Mouse (Mus musculus): ENCODE results near the gene Phb2. TPM values are rescaled to one million over a fixed set of nuclear protein-coding genes. Genes with fewer than 3 reads are reported as not detected.

The Phb2 gene
- polyA plus RNA-seq, 1 experiment, result 168 TPM

DNA sequence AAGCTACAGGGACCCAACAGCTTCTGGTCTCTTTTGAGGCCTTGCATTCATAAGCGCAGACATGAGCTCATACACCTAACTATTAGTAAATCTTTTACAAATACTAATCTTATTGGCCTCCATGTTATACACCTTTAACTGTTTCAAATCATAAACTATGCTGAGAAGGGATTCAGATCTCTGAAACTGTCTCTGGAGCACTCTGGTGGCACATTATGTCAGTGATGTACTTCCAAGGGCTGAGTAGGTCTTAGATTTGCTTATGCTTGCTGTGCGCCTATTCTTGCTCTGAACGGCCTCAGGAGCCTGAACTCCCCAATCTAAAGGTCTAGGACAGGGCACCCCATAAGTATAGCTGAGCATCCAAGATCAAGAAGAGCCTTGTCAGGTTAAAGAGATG, 29.7 kb downstream of the Phb2 start:
- TF ChIP-seq POLR2A (IDR thresholded peaks at IDR 0.05; ENCODE audit: borderline replicate concordance, extremely low read depth, insufficient read depth, insufficient read length, poor library complexity, severe bottlenecking) (no peak), CTCF (IDR thresholded peaks at IDR 0.05; ENCODE audit: borderline replicate concordance, extremely low read depth, insufficient read depth, insufficient read length) (no peak)
- no peak for DNase-seq (ENCODE audit: low read depth)

DNA sequence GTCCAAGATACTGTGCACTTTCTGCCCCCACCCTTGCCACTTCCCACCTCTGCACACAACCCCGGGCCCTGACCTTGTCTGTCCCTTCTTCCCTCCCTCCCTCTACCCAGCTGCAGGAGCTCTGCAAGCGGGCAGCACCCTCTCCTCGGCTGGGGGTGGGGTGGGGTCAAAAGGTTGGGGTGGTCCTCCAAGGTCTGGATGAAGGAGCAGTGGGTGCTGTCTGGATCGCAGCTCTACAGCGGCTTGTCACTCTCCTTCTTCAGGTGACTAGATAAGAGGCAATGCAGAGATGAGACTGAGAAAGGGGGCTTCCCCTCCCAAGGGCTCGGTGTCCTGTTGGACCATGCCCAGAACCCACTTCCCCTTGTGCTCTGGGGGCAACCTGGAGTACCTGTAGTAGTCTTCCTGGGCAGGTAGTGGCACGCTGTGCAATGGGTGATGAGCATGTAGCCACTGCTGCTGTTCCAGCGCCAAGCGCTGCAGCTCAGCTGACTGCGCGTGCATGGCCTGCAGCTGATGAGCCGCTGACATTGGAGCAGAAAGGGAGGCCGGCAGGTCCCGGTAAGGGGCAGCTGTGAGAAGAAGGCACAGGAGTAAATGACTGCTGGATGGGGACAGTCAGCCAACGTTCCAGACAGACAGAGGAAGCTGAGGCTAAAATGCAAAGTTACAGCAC, 30.8 kb downstream of the Phb2 start:
- DNase-seq (ENCODE audit: low read depth), result no peak

DNA sequence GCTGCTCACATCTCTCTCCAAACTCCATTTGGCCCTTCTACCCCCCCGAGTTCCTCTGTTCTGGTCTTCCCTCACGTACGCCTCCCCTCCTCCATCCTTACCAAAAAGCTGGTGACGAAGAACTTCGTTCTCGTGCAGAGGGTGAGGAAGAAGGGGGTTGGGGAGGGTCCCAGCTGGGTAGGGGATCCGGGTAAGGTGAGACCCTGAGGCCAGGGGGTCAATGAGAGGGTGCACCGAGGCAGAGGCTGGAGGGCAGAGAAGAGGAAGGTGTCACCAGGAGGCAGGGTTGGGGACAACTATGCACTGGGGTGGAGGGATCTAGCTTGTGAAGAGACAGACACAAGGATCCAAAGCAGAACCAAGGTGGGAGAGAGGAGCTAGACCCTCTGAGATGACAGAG, 31.5 kb downstream of the Phb2 start:
- no peak for TF ChIP-seq CTCF (IDR thresholded peaks at IDR 0.05; ENCODE audit: borderline replicate concordance, extremely low read depth, insufficient read depth, insufficient read length)
- TF ChIP-seq POLR2A (IDR thresholded peaks at IDR 0.05; ENCODE audit: borderline replicate concordance, extremely low read depth, insufficient read depth, insufficient read length, poor library complexity, severe bottlenecking), result no peak

More for the DNA sequence above, 30.8 kb downstream of the Phb2 start:
- TF ChIP-seq CTCF (IDR thresholded peaks at IDR 0.05; ENCODE audit: borderline replicate concordance, extremely low read depth, insufficient read depth, insufficient read length) (no peak), POLR2A (IDR thresholded peaks at IDR 0.05; ENCODE audit: borderline replicate concordance, extremely low read depth, insufficient read depth, insufficient read length, poor library complexity, severe bottlenecking) (no peak)

DNA sequence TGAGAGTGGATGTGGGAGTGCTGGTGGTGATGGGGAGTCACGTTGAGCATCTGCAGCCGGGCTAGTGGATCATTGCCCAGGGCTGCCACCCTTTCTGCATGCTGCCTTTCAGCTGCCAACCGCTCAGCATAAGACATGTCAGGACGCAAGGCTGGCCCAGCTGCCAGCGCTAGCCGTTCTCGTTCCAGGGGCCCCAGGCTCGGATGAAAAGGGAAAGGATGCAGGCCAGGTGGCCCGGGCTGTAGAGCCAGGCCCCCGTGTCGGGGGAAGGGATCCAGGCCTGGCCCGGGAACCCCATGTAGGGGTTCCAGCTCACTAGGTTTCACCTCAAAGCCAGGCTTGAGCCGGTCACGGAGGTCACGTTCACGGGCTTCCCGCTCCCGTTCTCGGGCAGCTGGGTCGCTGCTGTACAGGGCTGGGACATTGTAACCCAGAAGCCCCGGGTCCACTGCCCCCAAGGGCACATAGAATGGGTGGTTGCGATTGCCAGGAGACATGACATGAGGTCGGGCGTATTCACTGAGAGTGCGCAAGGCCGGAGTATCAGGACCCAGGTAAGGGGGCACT, 32.7 kb downstream of the Phb2 start:
- DNase-seq (ENCODE audit: low read depth), result no peak
- no peak for TF ChIP-seq POLR2A (IDR thresholded peaks at IDR 0.05; ENCODE audit: borderline replicate concordance, extremely low read depth, insufficient read depth, insufficient read length, poor library complexity, severe bottlenecking)
- no peak for TF ChIP-seq CTCF (IDR thresholded peaks at IDR 0.05; ENCODE audit: borderline replicate concordance, extremely low read depth, insufficient read depth, insufficient read length)

More for the DNA sequence above, 31.5 kb downstream of the Phb2 start:
- DNase-seq (ENCODE audit: low read depth), result no peak

DNA sequence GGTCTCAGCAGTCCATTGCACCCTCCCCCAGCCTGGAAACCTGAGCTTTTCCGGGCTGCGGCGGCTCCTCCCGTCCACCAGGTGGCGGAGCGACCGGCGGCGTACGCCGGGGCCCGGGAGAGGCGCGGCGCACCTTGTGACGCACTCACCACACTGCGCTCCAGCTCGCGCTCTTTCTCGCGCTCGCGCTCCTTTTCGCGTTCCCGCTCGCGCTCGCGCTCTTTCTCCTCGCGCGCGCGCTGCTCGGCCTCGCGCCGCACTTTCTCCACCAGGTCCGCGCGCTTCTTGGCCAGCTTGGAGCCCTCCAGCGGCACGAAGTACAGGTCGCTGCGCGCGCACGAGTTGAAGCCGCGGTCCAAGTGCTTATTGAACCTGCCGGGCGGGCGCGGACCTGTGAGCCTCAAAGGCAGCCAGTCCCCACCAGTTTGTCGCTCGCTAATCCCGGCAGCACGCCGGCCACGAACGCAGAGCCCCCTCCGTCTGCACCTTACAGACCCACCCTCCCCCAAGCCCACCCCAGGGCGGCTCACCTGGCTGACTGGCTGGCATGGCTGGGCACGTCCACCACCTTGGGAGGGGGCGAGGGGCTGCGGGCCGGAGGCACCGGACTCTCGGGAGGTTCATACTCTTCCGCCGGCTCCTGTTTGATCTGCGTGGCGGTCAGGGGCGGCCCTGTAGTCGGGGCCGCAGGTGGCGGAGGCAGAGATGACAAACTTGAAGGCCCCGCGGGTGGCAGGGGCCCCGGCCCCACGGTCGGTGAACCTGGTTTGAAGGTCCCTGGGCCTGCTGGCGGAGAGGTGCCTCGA, 33.6 kb downstream of the Phb2 start:
- peak; percentile 98 for DNase-seq (ENCODE audit: low read depth)
- TF ChIP-seq POLR2A (IDR thresholded peaks at IDR 0.05; ENCODE audit: borderline replicate concordance, extremely low read depth, insufficient read depth, insufficient read length, poor library complexity, severe bottlenecking) (no peak; the same call in 1 of the 2 replicates), CTCF (IDR thresholded peaks at IDR 0.05; ENCODE audit: borderline replicate concordance, extremely low read depth, insufficient read depth, insufficient read length) (peak; percentile 82)

DNA sequence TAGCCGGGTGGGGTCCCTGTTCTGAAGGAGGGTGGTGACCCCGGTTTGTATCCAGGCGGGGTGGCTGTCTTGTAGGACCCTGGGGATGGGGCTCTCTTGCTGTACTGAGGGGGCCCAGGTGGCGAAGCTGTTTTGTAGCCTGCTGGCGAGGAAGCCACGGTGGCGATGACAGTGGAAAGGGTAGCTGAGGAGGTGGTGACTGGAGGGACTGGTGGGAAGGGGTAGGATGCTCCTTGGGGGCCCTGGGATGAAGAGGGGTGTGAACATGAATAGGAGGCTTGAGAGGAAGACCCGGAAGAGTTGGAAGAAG, 34.1 kb downstream of the Phb2 start:
- DNase-seq (ENCODE audit: low read depth), result no peak
- TF ChIP-seq POLR2A (IDR thresholded peaks at IDR 0.05; ENCODE audit: borderline replicate concordance, extremely low read depth, insufficient read depth, insufficient read length, poor library complexity, severe bottlenecking), result no peak
- no peak for TF ChIP-seq CTCF (IDR thresholded peaks at IDR 0.05; ENCODE audit: borderline replicate concordance, extremely low read depth, insufficient read depth, insufficient read length)

DNA sequence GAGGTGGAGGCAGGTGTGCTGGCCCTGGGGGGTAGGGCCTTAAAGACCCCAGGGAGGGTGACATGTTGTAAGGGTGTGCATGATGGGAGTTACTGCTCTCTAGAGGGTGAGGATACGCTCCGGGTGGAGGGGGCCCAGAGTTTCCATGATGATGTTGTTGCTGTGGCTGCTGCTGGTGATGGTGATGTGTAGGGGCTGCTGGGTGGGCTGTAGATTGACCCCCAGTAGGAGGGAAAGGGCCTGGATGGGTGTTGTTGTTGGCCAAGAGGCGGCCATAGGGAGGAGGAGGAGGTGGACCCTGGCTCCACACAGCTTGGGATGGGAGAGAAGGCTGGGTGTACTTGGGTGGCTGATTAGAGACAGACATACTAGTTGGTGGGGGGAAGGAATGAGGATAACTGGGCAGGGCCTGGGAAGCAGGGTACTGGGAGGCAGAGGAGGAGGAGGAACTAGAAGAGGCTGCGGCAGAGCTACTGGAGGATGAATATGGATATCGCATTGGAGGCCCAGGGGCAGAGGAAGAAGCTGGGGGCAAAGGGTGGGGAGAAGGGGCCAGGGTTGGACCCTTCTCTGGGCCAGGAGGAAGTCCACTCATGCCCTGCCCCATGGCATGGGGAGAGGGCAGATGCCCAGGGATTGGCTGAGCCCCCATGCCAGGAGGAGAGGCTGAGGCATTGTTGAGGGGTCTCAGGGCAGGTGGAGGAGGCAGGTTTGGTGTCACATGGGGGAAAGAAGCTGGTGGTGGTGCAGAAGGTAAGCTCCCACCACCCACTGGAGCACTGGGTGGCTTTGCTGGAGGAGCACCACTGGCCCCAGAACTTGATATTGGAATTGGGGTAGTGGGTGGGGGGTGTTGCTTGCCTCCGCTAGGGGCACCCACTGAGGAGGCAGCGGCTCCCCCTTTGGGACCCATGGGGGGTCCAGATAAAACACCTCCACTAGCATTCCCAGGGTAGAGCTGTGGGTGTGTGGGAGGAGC, 34.8 kb downstream of the Phb2 start:
- no peak for DNase-seq (ENCODE audit: low read depth)
- TF ChIP-seq POLR2A (IDR thresholded peaks at IDR 0.05; ENCODE audit: borderline replicate concordance, extremely low read depth, insufficient read depth, insufficient read length, poor library complexity, severe bottlenecking) (no peak), CTCF (IDR thresholded peaks at IDR 0.05; ENCODE audit: borderline replicate concordance, extremely low read depth, insufficient read depth, insufficient read length) (no peak)

DNA sequence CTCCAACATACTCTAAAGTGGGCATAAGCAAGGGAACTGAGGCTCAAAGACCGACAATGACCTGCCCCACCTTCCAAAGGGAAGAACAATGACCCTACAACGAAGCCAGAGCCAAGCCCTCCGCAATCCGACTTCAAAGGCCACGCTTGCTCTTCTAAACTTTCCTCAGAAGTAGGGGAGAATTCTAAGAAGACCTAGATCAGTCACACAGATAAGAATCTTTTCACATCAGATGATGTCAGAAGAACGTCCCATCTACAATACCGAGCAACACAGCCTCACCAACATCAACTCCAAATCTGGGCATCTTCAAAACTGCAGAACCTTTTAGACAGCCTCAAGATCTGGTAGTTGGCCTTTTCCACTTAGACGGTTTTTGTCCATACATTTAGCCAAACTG, 38.3 kb downstream of the Phb2 start:
- TF ChIP-seq CTCF (IDR thresholded peaks at IDR 0.05; ENCODE audit: borderline replicate concordance, extremely low read depth, insufficient read depth, insufficient read length) (no peak), POLR2A (IDR thresholded peaks at IDR 0.05; ENCODE audit: borderline replicate concordance, extremely low read depth, insufficient read depth, insufficient read length, poor library complexity, severe bottlenecking) (no peak)
- no peak for DNase-seq (ENCODE audit: low read depth)

DNA sequence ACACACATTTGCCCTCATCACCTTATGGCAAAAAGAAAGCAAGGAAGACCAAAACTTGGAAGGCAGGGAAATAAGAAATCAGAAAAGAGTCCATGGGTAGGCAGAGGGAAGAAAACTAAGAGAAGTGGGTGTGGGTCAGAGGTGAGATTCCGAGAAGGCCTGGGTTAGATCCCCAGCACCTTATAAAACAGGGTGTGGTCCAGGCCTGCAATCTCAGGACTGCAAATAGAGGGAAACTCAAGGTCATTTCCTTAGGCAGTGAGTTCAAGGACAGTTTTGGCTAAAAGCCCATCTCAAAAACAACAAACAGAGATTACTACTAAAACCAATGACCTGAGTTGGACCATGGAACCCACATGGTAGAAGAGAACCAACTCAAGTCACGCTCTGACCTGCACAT, 41.7 kb downstream of the Phb2 start:
- no peak for TF ChIP-seq CTCF (IDR thresholded peaks at IDR 0.05; ENCODE audit: borderline replicate concordance, extremely low read depth, insufficient read depth, insufficient read length)
- no peak for TF ChIP-seq POLR2A (IDR thresholded peaks at IDR 0.05; ENCODE audit: borderline replicate concordance, extremely low read depth, insufficient read depth, insufficient read length, poor library complexity, severe bottlenecking)
- DNase-seq (ENCODE audit: low read depth), result no peak

DNA sequence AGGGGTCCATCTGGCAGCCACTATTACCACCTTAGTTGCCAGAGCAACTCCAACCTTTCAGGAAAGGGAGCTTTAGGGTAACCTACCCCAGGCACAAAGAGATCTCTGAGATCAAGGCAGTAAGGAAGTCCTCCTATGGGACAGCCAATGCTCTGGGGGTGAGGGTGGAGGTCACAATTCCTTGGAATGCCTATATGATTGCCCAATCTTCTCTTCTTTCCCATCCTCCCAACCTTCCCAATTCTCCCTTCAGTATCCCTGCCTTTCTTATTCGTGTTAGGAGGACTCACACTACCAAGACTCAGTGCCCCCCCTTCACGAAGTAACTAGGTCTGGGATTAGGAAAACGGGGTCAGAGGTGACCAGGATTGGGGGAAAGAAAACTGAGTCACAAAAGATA, 43.2 kb downstream of the Phb2 start:
- TF ChIP-seq POLR2A (IDR thresholded peaks at IDR 0.05; ENCODE audit: borderline replicate concordance, extremely low read depth, insufficient read depth, insufficient read length, poor library complexity, severe bottlenecking), result no peak
- no peak for TF ChIP-seq CTCF (IDR thresholded peaks at IDR 0.05; ENCODE audit: borderline replicate concordance, extremely low read depth, insufficient read depth, insufficient read length)
- no peak for DNase-seq (ENCODE audit: low read depth)
